Comparison of ENCODE assay signal across 10 mouse cellular contexts in the genomic region with DNA sequence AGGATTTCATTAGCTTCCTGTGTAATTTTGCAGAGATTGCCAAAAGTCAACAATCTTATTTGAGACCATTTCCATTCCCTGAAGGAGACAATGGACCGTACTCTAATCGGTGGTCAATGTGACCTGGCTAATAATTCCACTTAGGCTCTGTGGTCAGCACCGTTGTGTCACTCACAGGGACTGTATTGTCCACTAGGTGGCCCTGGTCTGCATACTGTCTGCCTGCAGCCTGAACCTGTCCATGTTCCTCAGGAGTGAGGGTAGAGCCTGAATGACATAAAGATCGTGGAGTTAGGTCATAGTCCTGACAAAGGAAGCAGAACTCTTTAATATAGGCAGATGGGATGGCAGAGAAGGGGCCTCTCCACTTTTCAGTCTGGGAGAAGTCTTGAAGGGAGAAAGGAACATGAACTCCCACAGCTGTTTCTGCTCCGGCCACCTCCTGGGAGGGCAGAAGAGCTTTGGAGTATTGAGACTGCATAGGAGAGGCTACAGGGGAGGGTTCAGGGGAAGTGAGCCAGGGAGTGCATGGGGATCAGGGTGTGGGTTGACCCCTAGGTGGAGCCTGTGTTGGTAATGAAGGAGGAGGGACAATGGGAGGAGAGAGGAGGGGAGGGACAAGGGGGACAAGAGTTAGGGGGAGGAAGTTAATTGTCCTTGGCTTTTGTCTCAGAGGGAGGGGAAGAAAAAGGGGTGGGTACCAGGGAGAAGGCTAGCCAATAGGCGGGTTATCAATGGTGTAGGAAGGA. TPM values are rescaled to one million over a fixed set of nuclear protein-coding genes. Genes with fewer than 3 reads are reported as not detected.
A peak's percentile ranks its signal among the peaks of the same experiment; 100 is the strongest.
DNase-seq lines count a peak whose midpoint lies in the region; ATAC-seq and TF ChIP-seq lines count a peak whose summit lies in the region.
"Had no signal": no experiment of that assay in that cellular context is flagged by ENCODE, and none has a peak within 500 bp of the region (broad histone marks: within the 10 kb centered on the region; RNA-seq: fewer than 3 reads in every experiment).

No protein-coding gene starts in this region.

- no peaks in the 10 kb centered on the region for H3K36me3 ChIP-seq in spleen, adult 2 months (ENCODE audit: control insufficient read depth, insufficient read depth, low read length)
- no peaks in the 10 kb centered on the region for H3K36me3 ChIP-seq in kidney, embryonic 14.5 days (ENCODE audit: control insufficient read depth, insufficient read depth, low read length)
- peaks cover 21% of the 10 kb centered on the region for H3K36me3 ChIP-seq in forebrain, embryonic 14.5 days (ENCODE audit: control insufficient read depth, insufficient read depth, low read length)

- H3K4me2 ChIP-seq in kidney, embryonic 14.5 days (replicated peaks; ENCODE audit: low read depth, low read length): no peak overlapping the region
- no peak overlapping the region for H3K4me2 ChIP-seq in forebrain, embryonic 14.5 days (ENCODE audit: low read length)

- H3K9ac ChIP-seq in kidney, embryonic 14.5 days (ENCODE audit: low read depth, low read length): no peak overlapping the region
- no peak overlapping the region for H3K9ac ChIP-seq in forebrain, embryonic 14.5 days (ENCODE audit: low read length)

- no peak overlapping the region for H3K4me3 ChIP-seq in spleen, adult 2 months (ENCODE audit: extremely low read depth, insufficient read depth, insufficient read length)
- H3K4me3 ChIP-seq in kidney, embryonic 14.5 days (ENCODE audit: low read length): no peak overlapping the region
- H3K4me3 ChIP-seq in forebrain, embryonic 14.5 days (ENCODE audit: low read depth, low read length): no peak overlapping the region

- H3K27ac ChIP-seq in spleen, adult 2 months (ENCODE audit: insufficient read depth, low read length): no peak overlapping the region
- H3K27ac ChIP-seq in kidney, embryonic 14.5 days (ENCODE audit: low read depth, low read length): no peak overlapping the region
- H3K27ac ChIP-seq in forebrain, embryonic 14.5 days (ENCODE audit: low read depth, low read length): no peak overlapping the region

- no peak for TF ChIP-seq POLR2A in spleen, adult 2 months (IDR thresholded peaks at IDR 0.05; ENCODE audit: low read depth, low read length)

- peak; percentile 44 to 58 for DNase-seq in cerebellum, adult 18-20 months
- no peak for DNase-seq in spleen, adult 2 months (ENCODE audit: low read depth in 1 of 2, low spot score in 2 of 2)
- DNase-seq in spleen, adult 12 weeks (ENCODE audit: low spot score): no peak
- no peak for DNase-seq in thymus, postnatal 0 days (ENCODE audit: low spot score)
- no peak for DNase-seq in forebrain, embryonic 14.5 days (ENCODE audit: low spot score)

- TF ChIP-seq CTCF in spleen, adult 2 months (IDR thresholded peaks at IDR 0.05; ENCODE audit: extremely low read depth, insufficient read depth, insufficient read length, insufficient replicate concordance): peak; percentile 31; the same call in 1 of the 2 replicates

- H3K9me3 ChIP-seq in kidney, embryonic 14.5 days (ENCODE audit: control insufficient read depth, low read length): no peaks in the 10 kb centered on the region
- no peaks in the 10 kb centered on the region for H3K9me3 ChIP-seq in forebrain, embryonic 14.5 days (replicated peaks; ENCODE audit: control insufficient read depth, low read length)

- no peak for ATAC-seq in cerebellum, adult (ENCODE audit: insufficient number of reproducible peaks, low FRiP score, low TSS enrichment)
- peak; percentile 48; the same call in 1 of the 2 replicates for ATAC-seq in kidney, embryonic 14.5 days (ENCODE audit: low FRiP score, low TSS enrichment)
- peak; percentile 61; the same call in 1 of the 2 replicates for ATAC-seq in megakaryocyte-erythroid progenitor cell, adult 5-6 weeks (replicated peaks; ENCODE audit: low FRiP score, low TSS enrichment, poor library complexity, severe bottlenecking)
- no peak for ATAC-seq in forebrain, embryonic 14.5 days

- no peaks in the 10 kb centered on the region for H3K27me3 ChIP-seq in spleen, adult 2 months (ENCODE audit: control insufficient read depth, insufficient read depth, low read length)
- no peaks in the 10 kb centered on the region for H3K27me3 ChIP-seq in kidney, embryonic 14.5 days (ENCODE audit: control insufficient read depth, insufficient read depth, low read length)
- no peaks in the 10 kb centered on the region for H3K27me3 ChIP-seq in forebrain, embryonic 14.5 days (replicated peaks; ENCODE audit: control insufficient read depth, insufficient read depth, low read length)

- 63% methylated on average over 6 of the region's 6 CpGs for WGBS in spleen, adult 2 months
- WGBS in kidney, embryonic 14.5 days: 49% methylated on average over 6 of the region's 6 CpGs
- WGBS in forebrain, embryonic 14.5 days: 61% methylated on average over 6 of the region's 6 CpGs

- H3K4me1 ChIP-seq in spleen, adult 2 months (ENCODE audit: control insufficient read depth, insufficient read depth, insufficient read length): no peaks in the 10 kb centered on the region
- no peaks in the 10 kb centered on the region for H3K4me1 ChIP-seq in kidney, embryonic 14.5 days (ENCODE audit: control insufficient read depth, insufficient read depth, low read length)
- peaks cover under 1% of the 10 kb centered on the region; the same call in 1 of the 2 replicates for H3K4me1 ChIP-seq in forebrain, embryonic 14.5 days (ENCODE audit: control insufficient read depth, insufficient read depth, low read length)

RNA-seq across cellular contexts. Expression of a gene that starts 27.0 kb away (rescaled TPM):
- 21.2 and 28.4 TPM in 2 replicates for polyA plus RNA-seq in spleen, adult 2 months (2012; rRNA removed)
- 48.0 and 63.6 TPM in 2 replicates for polyA plus RNA-seq in kidney, embryonic 14.5 days (2014; fragmentation: Nextera tagmentation; extraction: Ambion mirVana)
- 22.4 and 25.2 TPM in 2 replicates for total RNA-seq in megakaryocyte-erythroid progenitor cell, adult 5-6 weeks (2014; fragmentation: Nextera tagmentation)
- total RNA-seq in megakaryocyte-erythroid progenitor cell, adult 5-6 weeks (2017): 16.1 and 20.9 TPM in 2 replicates
- polyA plus RNA-seq in thymus, postnatal 0 days (2015; fragmentation: Nextera tagmentation; extraction: Ambion mirVana): 26.9 and 27.0 TPM in 2 replicates
- 55.8 and 61.7 TPM in 2 replicates for polyA plus RNA-seq in forebrain, embryonic 14.5 days (2014; fragmentation: Nextera tagmentation; extraction: Ambion mirVana)

RNA-seq across cellular contexts. Expression of a gene that starts 55.2 kb away (rescaled TPM):
- polyA plus RNA-seq in spleen, adult 2 months (2012; rRNA removed): 2.6 TPM in 1 of 2 replicates, not detected in the other
- 1.4 TPM in 1 of 2 replicates, not detected in the other for polyA plus RNA-seq in kidney, embryonic 14.5 days (2014; fragmentation: Nextera tagmentation; extraction: Ambion mirVana)
- not detected in 2 replicates for total RNA-seq in megakaryocyte-erythroid progenitor cell, adult 5-6 weeks (2014; fragmentation: Nextera tagmentation)
- total RNA-seq in megakaryocyte-erythroid progenitor cell, adult 5-6 weeks (2017): not detected in 2 replicates
- 3.7 and 4.1 TPM in 2 replicates for polyA plus RNA-seq in thymus, postnatal 0 days (2015; fragmentation: Nextera tagmentation; extraction: Ambion mirVana)
- 0.63 and 2.7 TPM in 2 replicates for polyA plus RNA-seq in forebrain, embryonic 14.5 days (2014; fragmentation: Nextera tagmentation; extraction: Ambion mirVana)
- polyA plus RNA-seq: heart, embryonic 14.5 days; neural tube, embryonic 11.5 days had no signal

RNA-seq across cellular contexts. Expression of a gene that starts 55.3 kb away (rescaled TPM):
- 259 and 287 TPM in 2 replicates for polyA plus RNA-seq in spleen, adult 2 months (2012; rRNA removed)
- 12.8 and 17.2 TPM in 2 replicates for polyA plus RNA-seq in kidney, embryonic 14.5 days (2014; fragmentation: Nextera tagmentation; extraction: Ambion mirVana)
- 3.1 TPM in 1 of 2 replicates, not detected in the other for total RNA-seq in megakaryocyte-erythroid progenitor cell, adult 5-6 weeks (2014; fragmentation: Nextera tagmentation)
- 4.0 and 4.1 TPM in 2 replicates for total RNA-seq in megakaryocyte-erythroid progenitor cell, adult 5-6 weeks (2017)
- 42.7 and 46.7 TPM in 2 replicates for polyA plus RNA-seq in thymus, postnatal 0 days (2015; fragmentation: Nextera tagmentation; extraction: Ambion mirVana)
- polyA plus RNA-seq in forebrain, embryonic 14.5 days (2014; fragmentation: Nextera tagmentation; extraction: Ambion mirVana): 30.0 and 41.3 TPM in 2 replicates

Comparison
In these comparisons a context has a peak if more than half of its experiments do, and no peak if none do; other contexts are left out.
1. DNase-seq: peak in cerebellum, adult 18-20 months (2 of 2); none in spleen, adult 2 months (0 of 2), spleen, adult 12 weeks (single experiment), thymus, postnatal 0 days (single experiment) and forebrain, embryonic 14.5 days (single experiment).
2. ATAC-seq: peak in kidney, embryonic 14.5 days (single experiment) and megakaryocyte-erythroid progenitor cell, adult 5-6 weeks (single experiment); none in cerebellum, adult (single experiment) and forebrain, embryonic 14.5 days (single experiment).